Mouse (Mus musculus) brain, embryonic 14.5 days (tissue): ENCODE measurements around the gene Wnt8b. TPM values are rescaled to one million over a fixed set of nuclear protein-coding genes. Genes with fewer than 3 reads are reported as not detected.

ENCODE experiments used
- DNase-seq: peaks from one replicate; pipeline ENCODE4 v3.0.0-alpha.2; 2011; ENCODE audit warnings: low read depth
- CTCF ChIP-seq: fragments of 200-500 bp; IDR thresholded peaks from 2 replicates; pipeline ENCODE4 v1.5.1; 2012; ENCODE audit warnings: inconsistent platforms, mild to moderate bottlenecking, moderate library complexity, borderline replicate concordance; ENCODE audit not compliant: insufficient read depth, insufficient read length; ENCODE audit errors: extremely low read depth
- POLR2A ChIP-seq: fragments of 200-500 bp; IDR thresholded peaks from 2 replicates; pipeline ENCODE4 v1.6.1; 2012; ENCODE audit warnings: mild to moderate bottlenecking, inconsistent platforms, borderline replicate concordance; ENCODE audit not compliant: poor library complexity, insufficient read depth, insufficient read length, severe bottlenecking; ENCODE audit errors: extremely low read depth
- polyA plus RNA-seq: library from polyadenylated mRNA; depleted of rRNA; stranded (reverse); fragments of >200 nt; gene quantifications from 2 replicates; pipeline ENCODE4 v1.2.3, GENCODE M21; 2012

Wnt8b gene
- polyA plus RNA-seq, 1 experiment, result 3.6 TPM

- TF ChIP-seq CTCF (no peak), POLR2A (no peak)
- no peak for DNase-seq
Measured at GRCm38 (mm10) chr19:44475268-44475667, 18.0 kb upstream of the Wnt8b start.

GRCm38 (mm10) chr19:44476541-44476940, 16.7 kb upstream of the Wnt8b start:
- peak; percentile 46 for DNase-seq
- TF ChIP-seq POLR2A, result no peak
- TF ChIP-seq CTCF, result peak; percentile 26; the same call in 1 of the 2 replicates

- TF ChIP-seq POLR2A (no peak), CTCF (peak; percentile 51)
- no peak for DNase-seq
Measured at GRCm38 (mm10) chr19:44487266-44487665, 6.0 kb upstream of the Wnt8b start.

- no peak for TF ChIP-seq CTCF
- TF ChIP-seq POLR2A, result no peak
Measured at GRCm38 (mm10) chr19:44496511-44496910, 3.2 kb downstream of the Wnt8b start.

GRCm38 (mm10) chr19:44496941-44497340, 3.7 kb downstream of the Wnt8b start:
- TF ChIP-seq POLR2A (no peak), CTCF (no peak)
- no peak for DNase-seq

More at GRCm38 (mm10) chr19:44496511-44496910, 3.2 kb downstream of the Wnt8b start:
- DNase-seq, result no peak

- TF ChIP-seq CTCF (no peak), POLR2A (no peak)
- no peak for DNase-seq
Measured at GRCm38 (mm10) chr19:44498936-44499335, 5.7 kb downstream of the Wnt8b start.

- DNase-seq, result no peak
- TF ChIP-seq CTCF (no peak), POLR2A (no peak)
Measured at GRCm38 (mm10) chr19:44500240-44500639, 7.0 kb downstream of the Wnt8b start.

GRCm38 (mm10) chr19:44501925-44502324, 8.7 kb downstream of the Wnt8b start:
- no peak for DNase-seq
- no peak for TF ChIP-seq POLR2A
- no peak for TF ChIP-seq CTCF

- no peak for DNase-seq
- TF ChIP-seq CTCF (no peak), POLR2A (no peak)
Measured at GRCm38 (mm10) chr19:44502741-44503140, 9.5 kb downstream of the Wnt8b start.

GRCm38 (mm10) chr19:44510534-44511175, 17.4 kb downstream of the Wnt8b start:
- TF ChIP-seq CTCF (no peak), POLR2A (no peak)

GRCm38 (mm10) chr19:44511451-44512231, 18.4 kb downstream of the Wnt8b start:
- TF ChIP-seq CTCF, result no peak
- no peak for TF ChIP-seq POLR2A
- peak; percentile 72 for DNase-seq

More at GRCm38 (mm10) chr19:44510534-44511175, 17.4 kb downstream of the Wnt8b start:
- DNase-seq, result no peak
